Mouse (Mus musculus): ENCODE measurements around the gene Wipf2. TPM values are rescaled to one million over a fixed set of nuclear protein-coding genes. Genes with fewer than 3 reads are reported as not detected.

Gene Wipf2
- total and polyA plus RNA-seq, 3 experiments = 2.9 to 7.1 TPM; not detected in 1

- H3K9me3 ChIP-seq (replicated peaks; ENCODE audit: insufficient read depth, low read length) = no peaks in the 10 kb centered on the region
- TF ChIP-seq CTCF (IDR thresholded peaks at IDR 0.05 in 2 of 3, conservative IDR thresholded peaks at IDR 0.05 in 1 of 3; ENCODE audit: control insufficient read depth in 1 of 3, insufficient read depth in 1 of 3, low read depth in 2 of 3, low read length in 3 of 3, poor library complexity in 1 of 3, severe bottlenecking in 1 of 3) = peak in 2 of 3 experiments; percentile 11 to 31; a peak in 2 of 6 replicates
- TF ChIP-seq RCOR1 (IDR thresholded peaks at IDR 0.05; ENCODE audit: low read depth, low read length) = no peak
- no peak for DNase-seq (ENCODE audit: low read depth, low spot score)
These were observed 26.2 kb upstream of the Wipf2 start for GRCm38 (mm10) chr11:98837231-98837704.

GRCm38 (mm10) chr11:98837917-98838316 is 25.5 kb upstream of the Wipf2 start:
- H3K79me2 ChIP-seq (ENCODE audit: control insufficient read depth, insufficient read depth, low read length, poor library complexity) = no peaks in the 10 kb centered on the region; the same call in 1 of the 2 replicates
- H3K36me3 ChIP-seq (ENCODE audit: control insufficient read depth in 1 of 2, insufficient read depth in 2 of 2, low read length in 2 of 2) = peaks cover 3 to 4% of the 10 kb centered on the region in 2 experiments; a peak in 3 of 4 replicates
- TF ChIP-seq HCFC1 (IDR thresholded peaks at IDR 0.05; ENCODE audit: low read depth, low read length) (no peak), GATA1 (IDR thresholded peaks at IDR 0.05; ENCODE audit: low read depth, low read length) (no peak), CHD1 (IDR thresholded peaks at IDR 0.05; ENCODE audit: low read depth, low read length) (no peak), ZC3H11A (IDR thresholded peaks at IDR 0.05; ENCODE audit: low read depth, low read length) (no peak), POLR2AphosphoS5 (IDR thresholded peaks at IDR 0.05; ENCODE audit: borderline replicate concordance, low read depth, low read length) (no peak), TCF12 (IDR thresholded peaks at IDR 0.05; ENCODE audit: low read depth, low read length) (no peak), ELF1 (IDR thresholded peaks at IDR 0.05; ENCODE audit: low read depth, low read length) (no peak), JUND (IDR thresholded peaks at IDR 0.05; ENCODE audit: low read depth, low read length) (no peak), USF2 (IDR thresholded peaks at IDR 0.05; ENCODE audit: borderline replicate concordance in 1 of 2, insufficient read depth in 1 of 2, low read depth in 1 of 2, low read length in 2 of 2) (no peak)
- no peak overlapping the region for H3K27ac ChIP-seq (ENCODE audit: control insufficient read depth, low read depth, low read length)
- H3K27me3 ChIP-seq (ENCODE audit: control insufficient read depth in 1 of 2, insufficient read depth in 2 of 2, low read length in 2 of 2) = no peaks in the 10 kb centered on the region
- no peak for DNase-seq (ENCODE audit: low read depth, low spot score)
- H3K4me3 ChIP-seq (ENCODE audit: control insufficient read depth in 1 of 2, insufficient read depth in 1 of 2, low read depth in 2 of 2, low read length in 2 of 2) = no peak overlapping the region
- peaks cover 0 to 5% of the 10 kb centered on the region in 2 experiments; a peak in 1 of 4 replicates for H3K4me1 ChIP-seq (ENCODE audit: control insufficient read depth in 1 of 2, insufficient read depth in 2 of 2, low read length in 2 of 2)
- no peaks in the 10 kb centered on the region for H3K9me3 ChIP-seq (replicated peaks; ENCODE audit: insufficient read depth, low read length)
- H3K9ac ChIP-seq (ENCODE audit: control insufficient read depth, low read depth, low read length, poor library complexity, severe bottlenecking) = no peak overlapping the region

More at GRCm38 (mm10) chr11:98837231-98837704, 26.2 kb upstream of the Wipf2 start:
- H3K79me2 ChIP-seq (ENCODE audit: control insufficient read depth, insufficient read depth, low read length, poor library complexity) = no peaks in the 10 kb centered on the region; the same call in 1 of the 2 replicates
- H3K4me1 ChIP-seq (ENCODE audit: control insufficient read depth in 1 of 2, insufficient read depth in 2 of 2, low read length in 2 of 2) = peaks cover 0 to 5% of the 10 kb centered on the region in 2 experiments; a peak in 1 of 4 replicates
- no peaks in the 10 kb centered on the region for H3K27me3 ChIP-seq (ENCODE audit: control insufficient read depth in 1 of 2, insufficient read depth in 2 of 2, low read length in 2 of 2)
- no peak overlapping the region for H3K27ac ChIP-seq (ENCODE audit: control insufficient read depth, low read depth, low read length)
- H3K4me3 ChIP-seq (ENCODE audit: control insufficient read depth in 1 of 2, insufficient read depth in 1 of 2, low read depth in 2 of 2, low read length in 2 of 2) = peak overlapping the region; percentile 75 to 98; a peak in 3 of 4 replicates
- peak overlapping the region; percentile 11; the same call in 1 of the 2 replicates for H3K9ac ChIP-seq (ENCODE audit: control insufficient read depth, low read depth, low read length, poor library complexity, severe bottlenecking)
- peaks cover 3 to 8% of the 10 kb centered on the region in 2 experiments for H3K36me3 ChIP-seq (ENCODE audit: control insufficient read depth in 1 of 2, insufficient read depth in 2 of 2, low read length in 2 of 2)

DNA sequence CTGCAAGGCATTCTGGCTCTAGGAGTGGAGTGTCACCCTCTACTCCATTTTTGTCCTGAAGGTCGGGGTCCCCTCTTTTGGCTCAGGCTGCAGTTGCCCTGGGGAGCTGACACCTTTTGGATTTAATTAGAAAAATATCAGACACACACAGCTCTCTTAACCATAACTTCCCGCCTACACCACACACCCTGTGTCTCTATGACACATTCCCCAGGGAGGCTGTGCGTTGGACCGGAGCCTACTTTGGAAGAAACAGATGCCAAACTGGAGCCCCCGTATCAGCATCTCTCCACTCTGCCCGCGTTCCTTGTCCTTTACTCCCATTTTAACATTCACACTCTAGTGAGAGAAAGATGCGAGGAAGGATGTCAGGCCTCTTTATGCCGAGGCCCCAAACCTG is 24.9 kb upstream of the Wipf2 start:
- no peak for DNase-seq (ENCODE audit: low read depth, low spot score)
- Histone ChIP-seq H3K4me1 (ENCODE audit: control insufficient read depth in 1 of 2, insufficient read depth in 2 of 2, low read length in 2 of 2) (peaks cover 0 to 5% of the 10 kb centered on the region in 2 experiments; a peak in 1 of 4 replicates), H3K27me3 (ENCODE audit: control insufficient read depth in 1 of 2, insufficient read depth in 2 of 2, low read length in 2 of 2) (no peaks in the 10 kb centered on the region), H3K36me3 (ENCODE audit: control insufficient read depth in 1 of 2, insufficient read depth in 2 of 2, low read length in 2 of 2) (peaks cover 2 to 3% of the 10 kb centered on the region in 2 experiments; a peak in 3 of 4 replicates), H3K27ac (ENCODE audit: control insufficient read depth, low read depth, low read length) (no peak overlapping the region), H3K4me3 (ENCODE audit: control insufficient read depth in 1 of 2, insufficient read depth in 1 of 2, low read depth in 2 of 2, low read length in 2 of 2) (no peak overlapping the region), H3K79me2 (ENCODE audit: control insufficient read depth, insufficient read depth, low read length, poor library complexity) (no peaks in the 10 kb centered on the region; the same call in 1 of the 2 replicates), H3K9ac (ENCODE audit: control insufficient read depth, low read depth, low read length, poor library complexity, severe bottlenecking) (no peak overlapping the region), H3K9me3 (replicated peaks; ENCODE audit: insufficient read depth, low read length) (no peaks in the 10 kb centered on the region)
- TF ChIP-seq POLR2AphosphoS5 (IDR thresholded peaks at IDR 0.05; ENCODE audit: borderline replicate concordance, low read depth, low read length) = no peak
- TF ChIP-seq ETS1 (IDR thresholded peaks at IDR 0.05; ENCODE audit: low read depth, low read length) = no peak
- TF ChIP-seq ZKSCAN1 (IDR thresholded peaks at IDR 0.05; ENCODE audit: low read depth, low read length) = no peak
- TF ChIP-seq ELF1 (IDR thresholded peaks at IDR 0.05; ENCODE audit: low read depth, low read length) = no peak
- TF ChIP-seq NELFE (IDR thresholded peaks at IDR 0.05; ENCODE audit: low read depth, low read length) = no peak
- no peak for TF ChIP-seq CHD2 (IDR thresholded peaks at IDR 0.05; ENCODE audit: low read length)
- TF ChIP-seq RAD21 (IDR thresholded peaks at IDR 0.05; ENCODE audit: low read depth, low read length) = no peak
- TF ChIP-seq TAL1 (IDR thresholded peaks at IDR 0.05; ENCODE audit: low read length) = no peak
- no peak for TF ChIP-seq JUND (IDR thresholded peaks at IDR 0.05; ENCODE audit: low read depth, low read length)
- TF ChIP-seq RCOR1 (IDR thresholded peaks at IDR 0.05; ENCODE audit: low read depth, low read length) = no peak
- TF ChIP-seq POLR2AphosphoS2 (IDR thresholded peaks at IDR 0.05; ENCODE audit: low read length) = no peak
- TF ChIP-seq MAZ (IDR thresholded peaks at IDR 0.05; ENCODE audit: low read depth, low read length) = no peak
- no peak for TF ChIP-seq ZMIZ1 (IDR thresholded peaks at IDR 0.05; ENCODE audit: low read depth, low read length)
- no peak for TF ChIP-seq EP300 (IDR thresholded peaks at IDR 0.05; ENCODE audit: low read depth in 1 of 2, low read length in 2 of 2)
- TF ChIP-seq MAFK (IDR thresholded peaks at IDR 0.05; ENCODE audit: borderline replicate concordance, low read depth, low read length) = no peak

Data from MEL (cell line).